ENCODE assay signal across 10 mouse cellular contexts in genomic region chr4:82466144-82466543, GRCm38 (mm10).
A peak's percentile ranks its signal among the peaks of the same experiment; 100 is the strongest.
DNase-seq lines count a peak whose midpoint lies in the region; ATAC-seq and TF ChIP-seq lines count a peak whose summit lies in the region.
"Had no signal": no experiment of that assay in that cellular context is flagged by ENCODE, and none has a peak within 500 bp of the region (broad histone marks: within the 10 kb centered on the region; RNA-seq: fewer than 3 reads in every experiment).

No protein-coding gene starts in this region.

- peaks cover 16% of the 10 kb centered on the region; the same call in 1 of the 2 replicates for H3K4me1 ChIP-seq in liver, postnatal 0 days (ENCODE audit: insufficient read depth)
- H3K4me1 ChIP-seq in liver, embryonic 12.5 days = peaks cover 8% of the 10 kb centered on the region; the same call in 1 of the 2 replicates
- peaks cover 67% of the 10 kb centered on the region for H3K4me1 ChIP-seq in embryonic facial prominence, embryonic 13.5 days
- H3K4me1 ChIP-seq in neural tube, embryonic 15.5 days = peaks cover 49% of the 10 kb centered on the region
- H3K4me1 ChIP-seq in midbrain, embryonic 16.5 days (ENCODE audit: control insufficient read depth, insufficient read depth, low read length) = peaks cover 19% of the 10 kb centered on the region

- 66% methylated on average over 6 of the region's 6 CpGs for WGBS in liver, postnatal 0 days (ENCODE audit: insufficient replicate concordance)
- 70% methylated on average over 6 of the region's 6 CpGs for WGBS in liver, embryonic 12.5 days (ENCODE audit: insufficient replicate concordance)
- WGBS in embryonic facial prominence, embryonic 13.5 days = 60% methylated on average over 6 of the region's 6 CpGs
- 69% methylated on average over 6 of the region's 6 CpGs for WGBS in neural tube, embryonic 15.5 days
- WGBS in midbrain, embryonic 16.5 days = 65% methylated on average over 6 of the region's 6 CpGs

- H3K9me3 ChIP-seq in liver, postnatal 0 days (ENCODE audit: low read length) = no peaks in the 10 kb centered on the region
- no peaks in the 10 kb centered on the region for H3K9me3 ChIP-seq in liver, embryonic 12.5 days (replicated peaks)
- H3K9me3 ChIP-seq in embryonic facial prominence, embryonic 13.5 days = no peaks in the 10 kb centered on the region
- H3K9me3 ChIP-seq in neural tube, embryonic 15.5 days (replicated peaks) = no peaks in the 10 kb centered on the region
- no peaks in the 10 kb centered on the region for H3K9me3 ChIP-seq in midbrain, embryonic 16.5 days (replicated peaks; ENCODE audit: control insufficient read depth, low read length, poor library complexity, severe bottlenecking)
- H3K9me3 ChIP-seq: midbrain, embryonic 13.5 days had no signal

- DNase-seq in gastrocnemius, adult 18-20 months (ENCODE audit: low spot score) = peak; percentile 37
- no peak for DNase-seq in gastrocnemius, postnatal 25 days
- DNase-seq in liver, postnatal 0 days = no peak
- DNase-seq in embryo, embryonic 9.5 days (ENCODE audit: extremely low spot score) = no peak
- DNase-seq: right cerebral cortex, postnatal 25 days had no signal

- H3K27me3 ChIP-seq in liver, postnatal 0 days (ENCODE audit: insufficient read depth, low read length) = no peaks in the 10 kb centered on the region
- no peaks in the 10 kb centered on the region for H3K27me3 ChIP-seq in liver, embryonic 12.5 days (replicated peaks)
- no peaks in the 10 kb centered on the region for H3K27me3 ChIP-seq in embryonic facial prominence, embryonic 13.5 days
- H3K27me3 ChIP-seq in neural tube, embryonic 15.5 days (replicated peaks) = no peaks in the 10 kb centered on the region
- H3K27me3 ChIP-seq in midbrain, embryonic 16.5 days (ENCODE audit: control insufficient read depth, insufficient read depth, low read depth, low read length) = no peaks in the 10 kb centered on the region
- H3K27me3 ChIP-seq: midbrain, embryonic 13.5 days had no signal

- no peak overlapping the region for H3K9ac ChIP-seq in liver, postnatal 0 days (replicated peaks)
- H3K9ac ChIP-seq in liver, embryonic 12.5 days = no peak overlapping the region
- H3K9ac ChIP-seq in embryonic facial prominence, embryonic 13.5 days = no peak overlapping the region
- H3K9ac ChIP-seq in neural tube, embryonic 15.5 days (replicated peaks) = no peak overlapping the region
- H3K9ac ChIP-seq in midbrain, embryonic 16.5 days (ENCODE audit: low read depth, low read length) = no peak overlapping the region
- H3K9ac ChIP-seq: midbrain, embryonic 13.5 days had no signal

- H3K4me2 ChIP-seq in liver, postnatal 0 days (ENCODE audit: low read depth, low read length) = no peak overlapping the region
- no peak overlapping the region for H3K4me2 ChIP-seq in liver, embryonic 12.5 days
- no peak overlapping the region for H3K4me2 ChIP-seq in embryonic facial prominence, embryonic 13.5 days
- H3K4me2 ChIP-seq in neural tube, embryonic 15.5 days = no peak overlapping the region
- H3K4me2 ChIP-seq in midbrain, embryonic 16.5 days (ENCODE audit: low read length) = no peak overlapping the region
- H3K4me2 ChIP-seq: midbrain, embryonic 13.5 days had no signal

- no peak for ATAC-seq in liver, postnatal 0 days
- no peak for ATAC-seq in liver, embryonic 12.5 days
- no peak for ATAC-seq in embryonic facial prominence, embryonic 13.5 days (ENCODE audit: insufficient number of reproducible peaks, insufficient read depth, low FRiP score, low TSS enrichment, low read depth)
- ATAC-seq in neural tube, embryonic 15.5 days (ENCODE audit: low FRiP score) = no peak
- no peak for ATAC-seq in midbrain, embryonic 16.5 days
- ATAC-seq: midbrain, embryonic 13.5 days had no signal

- peak overlapping the region; percentile 48; the same call in 1 of the 2 replicates for H3K27ac ChIP-seq in liver, postnatal 0 days (ENCODE audit: low read depth)
- no peak overlapping the region for H3K27ac ChIP-seq in liver, embryonic 12.5 days
- peak overlapping the region; percentile 41 for H3K27ac ChIP-seq in embryonic facial prominence, embryonic 13.5 days
- H3K27ac ChIP-seq in neural tube, embryonic 15.5 days (replicated peaks) = 0 out of 2 replicates have a peak overlapping the region, but pooled peaks have one; percentile 30
- no peak overlapping the region for H3K27ac ChIP-seq in midbrain, embryonic 16.5 days (ENCODE audit: low read length)
- H3K27ac ChIP-seq: midbrain, embryonic 13.5 days had no signal

- TF ChIP-seq CTCF in liver, postnatal 0 days (IDR thresholded peaks at IDR 0.05; ENCODE audit: low read depth) = no peak

- H3K36me3 ChIP-seq in liver, postnatal 0 days (replicated peaks; ENCODE audit: insufficient read depth, low read length) = no peaks in the 10 kb centered on the region
- no peaks in the 10 kb centered on the region for H3K36me3 ChIP-seq in liver, embryonic 12.5 days
- no peaks in the 10 kb centered on the region for H3K36me3 ChIP-seq in embryonic facial prominence, embryonic 13.5 days
- no peaks in the 10 kb centered on the region for H3K36me3 ChIP-seq in neural tube, embryonic 15.5 days
- H3K36me3 ChIP-seq in midbrain, embryonic 16.5 days (ENCODE audit: control insufficient read depth, insufficient read depth, low read length) = no peaks in the 10 kb centered on the region
- H3K36me3 ChIP-seq: midbrain, embryonic 13.5 days had no signal

- no peak overlapping the region for H3K4me3 ChIP-seq in liver, postnatal 0 days (ENCODE audit: low read depth, low read length)
- H3K4me3 ChIP-seq in liver, embryonic 12.5 days = no peak overlapping the region
- H3K4me3 ChIP-seq in embryonic facial prominence, embryonic 13.5 days = no peak overlapping the region
- H3K4me3 ChIP-seq in neural tube, embryonic 15.5 days (replicated peaks) = no peak overlapping the region
- H3K4me3 ChIP-seq in midbrain, embryonic 16.5 days (ENCODE audit: low read depth, low read length) = no peak overlapping the region
- H3K4me3 ChIP-seq: midbrain, embryonic 13.5 days had no signal

- no peak for TF ChIP-seq EP300 in liver, postnatal 0 days (IDR thresholded peaks at IDR 0.05; ENCODE audit: low read depth)

Comparison
In these comparisons a context has a peak if more than half of its experiments do, and no peak if none do; other contexts are left out.
1. H3K27ac ChIP-seq: peak in liver, postnatal 0 days (single experiment), embryonic facial prominence, embryonic 13.5 days (single experiment) and neural tube, embryonic 15.5 days (single experiment); none in liver, embryonic 12.5 days (single experiment) and midbrain, embryonic 16.5 days (single experiment).